Mouse (Mus musculus) olfactory bulb, adult 2 months (tissue): ENCODE measurements around the gene Fam131b. TPM values are rescaled to one million over a fixed set of nuclear protein-coding genes. Genes with fewer than 3 reads are reported as not detected.

Source experiments
- H3K27ac ChIP-seq: fragments of 200-500 bp; 2 replicates; pipeline ENCODE4 v1.5.1; 2012; ENCODE audit warnings: low read depth, low read length; ENCODE audit not compliant: insufficient read depth
- H3K4me1 ChIP-seq: fragments of 200-500 bp; 2 replicates; pipeline ENCODE4 v1.6.1; 2012; ENCODE audit warnings: low read length; ENCODE audit not compliant: control insufficient read depth, insufficient read depth
- H3K4me3 ChIP-seq: fragments of 200-500 bp; 2 replicates; pipeline ENCODE4 v1.5.1; 2012; ENCODE audit warnings: mild to moderate bottlenecking, low read depth, low read length, moderate library complexity; ENCODE audit not compliant: insufficient read depth
- CTCF ChIP-seq: fragments of 200-500 bp; IDR thresholded peaks from 2 replicates; pipeline ENCODE4 v1.5.1; 2012; ENCODE audit warnings: low read depth, mild to moderate bottlenecking, low read length, moderate library complexity; ENCODE audit not compliant: insufficient read depth
- POLR2A ChIP-seq: fragments of 200-500 bp; IDR thresholded peaks from 2 replicates; pipeline ENCODE4 v1.6.1; 2012; ENCODE audit warnings: mild to moderate bottlenecking, low read depth, low read length, moderate library complexity; ENCODE audit not compliant: insufficient read depth
- WGBS: fragments of 180-500 bp; shearing (Covaris S2); methylation state at CpG from one replicate; pipeline ENCODE4 v1.1.7; 2018; 5-methylcytosine and 5-hydroxymethylcytosine counted together
- polyA plus RNA-seq: library from polyadenylated mRNA; stranded (reverse); fragments of >200 nt; gene quantifications from 2 replicates; pipeline ENCODE4 v1.2.4, GENCODE M21; 2012; ENCODE audit warnings: low replicate concordance; ENCODE audit not compliant: missing spikeins, insufficient read depth, insufficient read length

The Fam131b gene
- polyA plus RNA-seq, 1 experiment = not detected

DNA sequence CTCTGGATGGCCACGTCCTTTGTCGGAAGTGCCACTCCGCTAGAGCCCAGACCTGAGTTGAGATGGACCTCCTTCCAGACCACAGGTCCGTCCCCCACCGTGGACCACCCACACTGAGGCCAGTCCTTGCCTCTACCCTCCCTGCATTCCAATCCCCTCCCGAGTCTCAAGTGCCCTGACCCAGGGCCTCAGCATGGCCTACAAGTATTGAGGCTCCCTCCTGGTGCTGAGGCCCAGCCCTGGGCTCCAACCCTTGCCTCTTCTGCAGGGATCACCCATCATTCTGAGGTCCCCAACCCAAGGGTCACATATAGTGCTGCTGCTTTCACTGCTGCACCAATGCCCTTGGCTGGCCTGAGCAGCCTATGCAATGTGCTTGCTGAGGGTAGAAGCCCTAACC lies 33.5 kb upstream of the Fam131b start:
- no peak for TF ChIP-seq POLR2A
- TF ChIP-seq CTCF = no peak
- Histone ChIP-seq H3K27ac (no peak overlapping the region), H3K4me1 (peaks cover 17% of the 10 kb centered on the region), H3K4me3 (no peak overlapping the region)
- 81% methylated on average over 6 of the region's 6 CpGs for WGBS

DNA sequence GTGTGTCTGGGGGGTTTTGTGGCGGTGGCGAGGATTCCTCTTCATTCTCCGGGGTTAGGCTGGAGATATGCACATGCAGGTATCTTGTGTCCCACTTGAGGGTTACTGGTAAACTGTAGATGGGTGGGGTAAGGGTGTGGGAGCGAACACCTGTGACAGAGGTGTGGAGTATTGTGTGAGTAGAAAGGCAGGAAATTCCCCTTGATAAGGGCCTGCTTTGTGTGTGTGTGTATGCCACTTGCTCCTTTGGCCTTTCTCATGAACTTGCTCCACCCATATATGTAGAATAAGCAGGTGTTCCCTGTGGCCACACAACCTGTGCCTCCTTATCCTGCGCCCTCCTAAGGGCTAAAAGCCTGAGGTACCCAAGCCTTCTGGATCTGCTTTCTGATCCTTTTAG lies 32.5 kb upstream of the Fam131b start:
- Histone ChIP-seq H3K27ac (no peak overlapping the region), H3K4me3 (no peak overlapping the region), H3K4me1 (peaks cover 18% of the 10 kb centered on the region)
- 98% methylated on average over 5 of the region's 5 CpGs for WGBS
- no peak for TF ChIP-seq CTCF
- TF ChIP-seq POLR2A = no peak

DNA sequence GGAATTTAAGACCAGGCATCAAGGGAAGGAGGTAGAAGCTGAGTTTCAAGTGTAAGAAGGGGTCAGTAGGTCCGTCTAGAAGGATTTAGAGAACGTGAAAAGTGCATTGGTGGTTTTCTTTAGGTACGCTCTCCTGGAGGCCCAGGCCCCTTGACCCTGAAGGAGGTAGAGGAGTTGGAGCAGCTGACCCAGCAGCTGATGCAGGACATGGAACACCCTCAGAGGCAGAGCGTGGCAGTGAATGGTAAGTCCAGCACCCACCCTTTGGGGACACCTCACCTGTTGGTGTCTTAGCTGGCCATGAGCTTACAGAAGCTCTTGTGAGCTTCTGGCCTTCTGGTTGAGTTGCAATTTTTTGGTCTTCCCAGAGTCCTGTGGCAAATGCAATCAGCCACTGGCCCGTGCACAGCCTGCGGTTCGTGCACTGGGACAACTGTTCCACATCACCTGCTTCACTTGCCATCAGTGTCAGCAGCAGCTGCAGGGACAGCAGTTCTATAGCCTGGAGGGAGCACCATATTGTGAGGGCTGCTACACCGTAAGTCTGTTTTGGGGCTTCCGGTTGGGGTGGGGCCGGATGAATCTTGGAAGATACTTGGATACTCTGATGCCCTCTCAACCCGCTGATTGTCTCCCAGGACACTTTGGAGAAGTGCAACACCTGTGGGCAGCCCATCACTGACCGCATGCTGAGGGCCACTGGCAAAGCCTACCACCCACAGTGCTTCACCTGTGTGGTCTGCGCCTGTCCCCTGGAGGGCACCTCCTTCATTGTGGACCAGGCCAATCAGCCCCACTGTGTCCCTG lies 31.6 kb upstream of the Fam131b start:
- 96% methylated on average over 13 of the region's 13 CpGs for WGBS
- no peak overlapping the region for H3K4me3 ChIP-seq

DNA sequence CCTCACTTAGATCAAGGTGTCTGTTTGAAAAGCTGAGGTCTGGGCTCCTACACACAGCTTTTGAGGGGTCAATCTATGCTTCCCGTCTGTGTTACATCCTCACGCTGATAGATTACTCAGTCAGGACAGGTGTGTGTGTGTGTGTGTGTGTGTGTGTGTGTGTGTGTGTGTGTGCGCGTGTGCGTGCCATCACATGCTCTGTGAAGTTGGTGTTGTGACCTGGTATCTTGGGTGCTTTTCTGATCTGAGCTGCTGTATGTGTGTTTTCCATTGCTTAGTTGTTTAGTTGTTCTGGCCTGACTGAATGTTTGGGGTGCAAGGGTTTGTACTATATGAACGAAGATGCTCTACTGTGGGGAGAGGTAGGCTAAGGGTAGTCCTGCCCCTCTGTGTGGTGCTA lies 30.9 kb upstream of the Fam131b start:
- H3K4me3 ChIP-seq = no peak overlapping the region
- peaks cover 31% of the 10 kb centered on the region for H3K4me1 ChIP-seq
- no peak overlapping the region for H3K27ac ChIP-seq
- 96% methylated on average over 6 of the region's 6 CpGs for WGBS
- no peak for TF ChIP-seq POLR2A
- TF ChIP-seq CTCF = no peak

More for the DNA sequence above, 31.6 kb upstream of the Fam131b start:
- Histone ChIP-seq H3K27ac (no peak overlapping the region), H3K4me1 (peaks cover 27% of the 10 kb centered on the region)
- TF ChIP-seq POLR2A (no peak), CTCF (no peak)

DNA sequence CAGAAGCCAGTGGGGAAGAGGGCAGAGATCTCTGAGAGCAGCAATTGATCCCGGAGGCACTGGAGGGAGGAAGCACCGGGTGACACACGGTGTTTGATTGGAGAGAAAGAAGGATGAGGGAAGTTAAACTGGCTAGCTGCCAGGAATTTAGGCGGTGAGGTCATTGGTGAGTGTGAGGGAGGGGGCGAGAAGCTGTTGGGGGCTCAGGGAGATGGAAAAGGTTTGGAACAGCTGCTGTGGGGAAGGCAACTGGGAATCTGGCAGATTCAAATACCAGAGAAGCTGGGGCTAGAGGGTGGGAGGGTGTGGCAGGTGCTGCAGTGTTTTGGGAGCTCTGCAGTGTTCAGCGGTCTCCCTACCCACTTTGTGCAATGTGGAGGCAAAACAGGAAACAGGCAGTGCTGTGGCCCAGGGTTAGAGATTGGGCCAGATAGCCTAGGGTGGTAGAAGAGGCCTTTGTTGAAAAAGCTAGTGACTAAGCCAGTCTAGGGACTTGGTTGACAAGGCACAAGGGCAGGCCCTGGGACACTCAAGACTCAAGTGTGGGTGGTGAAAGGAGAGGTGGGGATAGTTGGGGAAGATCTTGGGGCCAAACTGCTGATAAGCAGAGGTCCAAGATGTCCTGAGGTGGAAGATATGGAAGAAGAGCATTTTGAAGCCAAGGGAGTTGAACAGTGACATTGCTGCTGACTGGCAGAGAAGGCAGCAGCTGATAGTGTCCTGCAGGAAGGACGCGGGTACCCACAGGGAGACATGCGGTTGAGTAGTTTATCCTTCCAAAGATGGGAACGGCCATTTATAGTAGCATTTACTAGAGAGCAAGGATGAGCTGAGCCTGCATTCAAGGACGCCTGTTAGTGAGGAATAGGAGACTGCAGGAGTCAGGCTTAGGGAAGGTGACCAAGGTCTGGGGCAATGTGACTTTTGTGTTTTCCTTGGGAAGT lies 29.9 kb upstream of the Fam131b start:
- Histone ChIP-seq H3K4me1 (peaks cover 31% of the 10 kb centered on the region), H3K27ac (no peak overlapping the region), H3K4me3 (0 out of 2 replicates have a peak overlapping the region, but pooled peaks have one; percentile 1)
- no peak for TF ChIP-seq POLR2A
- no peak for TF ChIP-seq CTCF
- WGBS = 44% methylated on average over 11 of the region's 11 CpGs

DNA sequence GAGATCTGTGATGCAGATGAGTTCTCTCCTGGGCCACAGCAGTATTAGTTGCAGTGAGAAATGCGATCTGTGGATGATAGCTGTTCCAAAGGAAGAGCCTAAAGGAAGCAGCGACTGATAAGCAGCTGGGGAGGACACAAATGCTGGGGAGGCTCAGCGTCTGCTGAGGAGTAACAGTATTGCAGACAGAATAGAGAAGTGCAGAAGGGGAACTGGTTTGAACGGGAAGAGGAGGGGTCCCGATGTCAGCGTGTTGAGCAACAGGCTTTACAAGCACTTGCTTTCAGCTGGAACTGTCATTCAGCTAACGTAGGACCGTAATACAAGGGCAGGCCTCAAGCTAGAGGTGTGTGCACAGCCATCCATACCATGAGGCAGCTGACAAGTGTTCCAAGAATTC lies 28.7 kb upstream of the Fam131b start:
- no peak for TF ChIP-seq POLR2A
- TF ChIP-seq CTCF = no peak
- no peak overlapping the region for H3K4me3 ChIP-seq
- no peak overlapping the region for H3K27ac ChIP-seq
- WGBS = 78% methylated on average over 8 of the region's 8 CpGs
- peaks cover 35% of the 10 kb centered on the region for H3K4me1 ChIP-seq

DNA sequence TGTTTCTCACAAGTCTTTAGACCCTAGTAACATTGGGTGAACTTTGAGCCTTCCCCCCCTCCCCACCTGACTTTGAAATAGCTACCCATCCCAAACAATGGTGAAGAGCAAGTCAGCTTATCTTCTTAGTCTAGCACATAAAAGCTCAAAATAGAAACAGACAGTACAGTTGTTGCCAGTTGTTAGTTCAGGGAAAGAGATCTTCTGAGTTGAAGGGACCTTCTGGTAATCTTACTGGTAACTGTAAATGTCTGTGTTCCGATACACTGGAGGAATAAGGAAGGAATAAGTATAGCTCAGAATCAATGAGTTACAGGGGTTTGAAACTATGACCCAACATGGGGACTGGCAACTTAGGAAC lies 28.0 kb upstream of the Fam131b start:
- Histone ChIP-seq H3K4me3 (no peak overlapping the region), H3K4me1 (peaks cover 35% of the 10 kb centered on the region), H3K27ac (no peak overlapping the region)
- 82% methylated on average over 1 of the region's 1 CpGs for WGBS
- TF ChIP-seq POLR2A (no peak), CTCF (no peak)

DNA sequence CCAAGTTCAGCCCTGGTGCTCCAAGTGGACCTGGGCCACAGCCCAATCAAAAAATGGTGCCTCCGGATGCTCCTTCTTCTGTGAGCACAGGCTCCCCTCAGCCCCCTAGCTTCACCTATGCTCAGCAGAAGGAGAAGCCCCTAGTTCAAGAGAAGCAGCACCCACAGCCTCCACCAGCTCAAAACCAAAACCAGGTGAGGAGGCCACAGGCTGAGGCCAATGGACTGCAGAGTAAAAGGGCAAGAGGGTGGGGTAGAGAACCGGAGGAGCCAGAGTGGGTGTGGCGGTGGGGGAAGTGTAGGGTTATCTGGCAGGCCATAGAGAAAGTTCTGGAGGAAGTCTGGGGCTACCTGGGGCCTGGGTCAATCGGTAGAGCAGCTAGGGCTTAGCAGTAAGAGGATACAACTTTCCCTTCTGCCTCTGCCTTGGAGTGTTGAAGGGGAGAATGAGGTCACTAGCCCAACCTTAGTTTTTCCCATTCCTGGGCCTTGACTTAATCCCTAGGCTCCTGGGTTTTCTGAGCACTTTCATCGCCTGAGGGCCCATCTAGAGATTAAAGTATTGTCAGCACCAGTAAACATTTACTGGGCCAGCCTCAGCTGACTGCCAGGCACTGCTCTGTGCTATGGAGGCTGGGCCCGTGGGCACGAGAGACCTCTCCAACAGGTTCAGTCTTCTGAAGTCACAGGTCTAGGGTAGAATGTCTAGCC lies 27.5 kb upstream of the Fam131b start:
- 83% methylated on average over 7 of the region's 7 CpGs for WGBS
- Histone ChIP-seq H3K4me3 (no peak overlapping the region), H3K4me1 (peaks cover 35% of the 10 kb centered on the region), H3K27ac (no peak overlapping the region)
- TF ChIP-seq POLR2A (no peak), CTCF (no peak)
